35 mouse cellular contexts compared by ENCODE assay signal in genomic region chr1:65314054-65315021, GRCm38 (mm10). TPM values are rescaled to one million over a fixed set of nuclear protein-coding genes. Genes with fewer than 3 reads are reported as not detected.
DNase-seq lines count a peak whose midpoint lies in the region; ATAC-seq and TF ChIP-seq lines count a peak whose summit lies in the region.
"Had no signal": no experiment of that assay in that cellular context is flagged by ENCODE, and none has a peak within 500 bp of the region (broad histone marks: within the 10 kb centered on the region; RNA-seq: fewer than 3 reads in every experiment).

No protein-coding gene starts in this region.

- H3K4me1 ChIP-seq in midbrain, embryonic 13.5 days (replicated peaks): peaks cover 11% of the 10 kb centered on the region
- H3K4me1 ChIP-seq in midbrain, embryonic 14.5 days (ENCODE audit: control insufficient read depth, insufficient read depth, low read length): peaks cover 7% of the 10 kb centered on the region
- H3K4me1 ChIP-seq in ES-E14 (ENCODE audit: control insufficient read depth in 2 of 2, insufficient read depth in 2 of 2, low read length in 2 of 2, poor library complexity in 1 of 2): no peaks in the 10 kb centered on the region; a peak in 1 of 4 replicates
- peaks cover 14% of the 10 kb centered on the region; the same call in 1 of the 2 replicates for H3K4me1 ChIP-seq in hindbrain, embryonic 14.5 days (replicated peaks; ENCODE audit: control insufficient read depth, insufficient read depth, low read length)
- peaks cover 17% of the 10 kb centered on the region for H3K4me1 ChIP-seq in neural tube, embryonic 12.5 days
- H3K4me1 ChIP-seq: liver, embryonic 13.5 days had no signal

- 0 out of 2 replicates have a peak, but pooled peaks have one; percentile 9 for ATAC-seq in midbrain, embryonic 13.5 days
- ATAC-seq in midbrain, embryonic 14.5 days (ENCODE audit: low FRiP score, low TSS enrichment): no peak
- ATAC-seq in hindbrain, embryonic 14.5 days (ENCODE audit: low FRiP score): no peak
- ATAC-seq in neural tube, embryonic 12.5 days (ENCODE audit: low FRiP score, low read depth): peak; percentile 89
- ATAC-seq in erythroid progenitor cell, adult 5-6 weeks (replicated peaks; ENCODE audit: low FRiP score, poor library complexity, severe bottlenecking): no peak
- ATAC-seq: forebrain, embryonic 16.5 days; intestine, embryonic 16.5 days; lung, postnatal 0 days had no signal

- no peak overlapping the region for H3K4me3 ChIP-seq in midbrain, embryonic 13.5 days (replicated peaks)
- no peak overlapping the region for H3K4me3 ChIP-seq in midbrain, embryonic 14.5 days (replicated peaks; ENCODE audit: low read depth, low read length)
- H3K4me3 ChIP-seq in ES-E14 (ENCODE audit: insufficient read depth in 1 of 2, low read depth in 1 of 2, low read length in 2 of 2, poor library complexity in 1 of 2, severe bottlenecking in 1 of 2): no peak overlapping the region
- no peak overlapping the region for H3K4me3 ChIP-seq in hindbrain, embryonic 14.5 days (replicated peaks; ENCODE audit: low read length)
- H3K4me3 ChIP-seq in neural tube, embryonic 12.5 days: no peak overlapping the region
- H3K4me3 ChIP-seq: embryonic facial prominence, embryonic 12.5 days; forebrain, embryonic 10.5 days; limb, embryonic 10.5 days; limb, embryonic 15.5 days; liver, embryonic 13.5 days had no signal

- in situ Hi-C loops in ES-E14 (cut with MboI; ENCODE audit: low sequenced_read_pairs in 2 of 2, unreplicated experiment in 2 of 2): loop anchor here (10.0 to 25.0 kb wide), 3 partner anchors 348 to 780 kb away; no protein-coding TSS in a partner anchor

- 58% methylated on average over 13 of the region's 13 CpGs for WGBS in midbrain, embryonic 13.5 days
- 62% methylated on average over 13 of the region's 13 CpGs for WGBS in midbrain, embryonic 14.5 days
- 48% methylated on average over 13 of the region's 13 CpGs for WGBS in hindbrain, embryonic 14.5 days
- 28% methylated on average over 13 of the region's 13 CpGs for WGBS in neural tube, embryonic 12.5 days

- no peak overlapping the region for H3K9ac ChIP-seq in midbrain, embryonic 13.5 days (replicated peaks)
- H3K9ac ChIP-seq in midbrain, embryonic 14.5 days (replicated peaks; ENCODE audit: low read length): no peak overlapping the region
- no peak overlapping the region for H3K9ac ChIP-seq in ES-E14 (ENCODE audit: insufficient read depth, low read depth, low read length, poor library complexity, severe bottlenecking)
- H3K9ac ChIP-seq in hindbrain, embryonic 14.5 days: no peak overlapping the region
- H3K9ac ChIP-seq in neural tube, embryonic 12.5 days: no peak overlapping the region
- H3K9ac ChIP-seq: embryonic facial prominence, embryonic 12.5 days; limb, embryonic 15.5 days; liver, embryonic 13.5 days had no signal

- H3K9me3 ChIP-seq in midbrain, embryonic 13.5 days: no peaks in the 10 kb centered on the region
- H3K9me3 ChIP-seq in midbrain, embryonic 14.5 days (ENCODE audit: control insufficient read depth, low read length): no peaks in the 10 kb centered on the region
- no peaks in the 10 kb centered on the region for H3K9me3 ChIP-seq in ES-E14 (ENCODE audit: control insufficient read depth, insufficient read depth, low read depth, low read length)
- no peaks in the 10 kb centered on the region for H3K9me3 ChIP-seq in hindbrain, embryonic 14.5 days (ENCODE audit: control insufficient read depth, low read length)
- no peaks in the 10 kb centered on the region for H3K9me3 ChIP-seq in neural tube, embryonic 12.5 days
- H3K9me3 ChIP-seq: embryonic facial prominence, embryonic 12.5 days; forebrain, embryonic 10.5 days; limb, embryonic 10.5 days; limb, embryonic 15.5 days; liver, embryonic 13.5 days had no signal

- no peak for DNase-seq in midbrain, embryonic 14.5 days
- DNase-seq in ES-E14 (ENCODE audit: low read depth, low spot score): no peak
- no peak for DNase-seq in hindbrain, embryonic 14.5 days (ENCODE audit: low spot score)
- DNase-seq in c-Kit-positive CD71-positive TER-119-positive erythroid progenitor cells, embryonic 14.5 days (ENCODE audit: low spot score): no peak
- DNase-seq in ovary, postnatal 10 days (ENCODE audit: low spot score): no peak
- DNase-seq: adrenal gland, adult 8-10 months; B cell, adult 2 months; cerebellum, adult 9-11 months; embryo, embryonic 11 days; gastrocnemius, postnatal 14 days; heart, postnatal 14 days; kidney, adult 8-10 months; kidney, postnatal 4 days; layer of hippocampus, postnatal 36 days; liver, embryonic 13.5 days; lung, adult 18-20 months; lung, postnatal 4 days; right cerebral cortex, postnatal 4 days; thymus, postnatal 4 days had no signal

- no peaks in the 10 kb centered on the region for H3K36me3 ChIP-seq in midbrain, embryonic 13.5 days
- no peaks in the 10 kb centered on the region for H3K36me3 ChIP-seq in midbrain, embryonic 14.5 days (ENCODE audit: control insufficient read depth, insufficient read depth, low read length)
- H3K36me3 ChIP-seq in ES-E14 (ENCODE audit: control insufficient read depth, insufficient read depth, low read length, poor library complexity, severe bottlenecking): no peaks in the 10 kb centered on the region
- H3K36me3 ChIP-seq in hindbrain, embryonic 14.5 days (replicated peaks; ENCODE audit: control insufficient read depth, insufficient read depth): no peaks in the 10 kb centered on the region
- H3K36me3 ChIP-seq in neural tube, embryonic 12.5 days: no peaks in the 10 kb centered on the region
- H3K36me3 ChIP-seq: embryonic facial prominence, embryonic 12.5 days; forebrain, embryonic 10.5 days; limb, embryonic 10.5 days; limb, embryonic 15.5 days; liver, embryonic 13.5 days had no signal

- no peak overlapping the region for H3K4me2 ChIP-seq in midbrain, embryonic 13.5 days (replicated peaks)
- H3K4me2 ChIP-seq in midbrain, embryonic 14.5 days (ENCODE audit: low read length): no peak overlapping the region
- H3K4me2 ChIP-seq in hindbrain, embryonic 14.5 days (replicated peaks): peak overlapping the region; percentile 17; the same call in 1 of the 2 replicates
- peak overlapping the region; percentile 5 for H3K4me2 ChIP-seq in neural tube, embryonic 12.5 days (replicated peaks)
- H3K4me2 ChIP-seq: embryonic facial prominence, embryonic 12.5 days; limb, embryonic 15.5 days; liver, embryonic 13.5 days had no signal

- H3K27me3 ChIP-seq in midbrain, embryonic 13.5 days: peaks cover 19% of the 10 kb centered on the region
- H3K27me3 ChIP-seq in midbrain, embryonic 14.5 days (ENCODE audit: control insufficient read depth, insufficient read depth, low read length): peaks cover 15% of the 10 kb centered on the region
- H3K27me3 ChIP-seq in hindbrain, embryonic 14.5 days (ENCODE audit: control insufficient read depth, insufficient read depth, low read length): peaks cover 19% of the 10 kb centered on the region
- peaks cover 14% of the 10 kb centered on the region; the same call in 1 of the 2 replicates for H3K27me3 ChIP-seq in neural tube, embryonic 12.5 days (replicated peaks)

- H3K27ac ChIP-seq in midbrain, embryonic 13.5 days: no peak overlapping the region
- H3K27ac ChIP-seq in midbrain, embryonic 14.5 days (replicated peaks; ENCODE audit: low read depth, low read length): no peak overlapping the region
- no peak overlapping the region for H3K27ac ChIP-seq in ES-E14 (ENCODE audit: insufficient read depth, low read depth, low read length, poor library complexity, severe bottlenecking)
- H3K27ac ChIP-seq in hindbrain, embryonic 14.5 days: no peak overlapping the region
- H3K27ac ChIP-seq in neural tube, embryonic 12.5 days: no peak overlapping the region
- H3K27ac ChIP-seq: embryonic facial prominence, embryonic 12.5 days; forebrain, embryonic 10.5 days; kidney, postnatal 0 days; limb, embryonic 10.5 days; limb, embryonic 15.5 days; liver, embryonic 13.5 days had no signal

TF ChIP-seq in ES-E14, 5 proteins besides CTCF, POLR2A, EP300 and RAD21:
- TF ChIP-seq CHD2 (IDR thresholded peaks at IDR 0.05; ENCODE audit: low read depth, low read length) (no peak), MAFK (IDR thresholded peaks at IDR 0.05; ENCODE audit: insufficient read depth, low read depth, low read length) (0 out of 2 replicates have a peak, but pooled peaks have one; percentile 34)

RNA-seq across cellular contexts. Expression of gene Pth2r, which starts 32.5 kb away (rescaled TPM):
- polyA plus RNA-seq in midbrain, embryonic 13.5 days (2015; fragmentation: Nextera tagmentation; extraction: Ambion mirVana): 0.34 and 0.45 TPM in 2 replicates
- polyA plus RNA-seq in midbrain, embryonic 14.5 days (2014; fragmentation: Nextera tagmentation; extraction: Ambion mirVana): 0.93 and 1.1 TPM in 2 replicates
- 0.09 and 0.11 TPM in 2 replicates for total RNA-seq in ES-E14 (2012; rRNA removed)
- polyA plus RNA-seq in hindbrain, embryonic 14.5 days (2014; fragmentation: Nextera tagmentation; extraction: Ambion mirVana): 2.6 and 4.3 TPM in 2 replicates
- 4.2 and 4.7 TPM in 2 replicates for polyA plus RNA-seq in neural tube, embryonic 12.5 days (2016; fragmentation: Nextera tagmentation; extraction: Ambion mirVana)
- not detected in 2 replicates for total RNA-seq in erythroid progenitor cell, adult 5-6 weeks (2015; ENCODE audit: low replicate concordance)
- not detected in 2 replicates for total RNA-seq in erythroid progenitor cell, adult 5-6 weeks (2017; ENCODE audit: low replicate concordance)
- total RNA-seq: adrenal gland, adult 8-10 months; adrenal gland, postnatal 4 days; gastrocnemius, postnatal 14 days; granulocyte monocyte progenitor cell, adult 5-6 weeks; heart, postnatal 14 days; megakaryocyte-erythroid progenitor cell, adult 5-6 weeks had no signal
- polyA plus RNA-seq: heart, embryonic 14.5 days; intestine, embryonic 16.5 days; kidney, postnatal 0 days; limb, embryonic 10.5 days; liver, embryonic 13.5 days; lung, postnatal 0 days; thymus, postnatal 0 days had no signal

Comparison
In these comparisons a context has a peak if more than half of its experiments do, and no peak if none do; other contexts are left out.
1. ATAC-seq: peak in midbrain, embryonic 13.5 days (single experiment) and neural tube, embryonic 12.5 days (single experiment); none in midbrain, embryonic 14.5 days (single experiment), hindbrain, embryonic 14.5 days (single experiment) and erythroid progenitor cell, adult 5-6 weeks (single experiment).
2. H3K4me2 ChIP-seq: peak in hindbrain, embryonic 14.5 days (single experiment) and neural tube, embryonic 12.5 days (single experiment); none in midbrain, embryonic 13.5 days (single experiment) and midbrain, embryonic 14.5 days (single experiment).